Mouse (Mus musculus) adrenal gland, adult 2 months (tissue): Measurements from ENCODE around the gene Snd1. TPM values are rescaled to one million over a fixed set of nuclear protein-coding genes. Genes with fewer than 3 reads are reported as not detected.
"Not testable (repeated sequence)": the region's sequence is repeated elsewhere in the genome, so short reads cannot be mapped to it uniquely, and the experiment has no call there.

Source experiments
- DNase-seq: peaks from one replicate; pipeline ENCODE4 v3.0.0; 2021
- polyA plus RNA-seq: library from polyadenylated mRNA; depleted of rRNA; stranded (reverse); fragments of >200 nt; gene quantifications from 2 replicates; pipeline ENCODE4 v1.2.3, GENCODE M21; 2012
- total RNA-seq, 2 experiments: library from RNA; stranded (reverse); gene quantifications; 2 replicates each; pipeline ENCODE4 v1.2.3; 2021

Gene Snd1
- total and polyA plus RNA-seq, 3 experiments, result 127 to 155 (median 145) TPM

- DNase-seq, result no peak
Observed at GRCm38 (mm10) chr6:28905301-28905700, 430.4 kb downstream of the Snd1 start.

- DNase-seq, result peak; percentile 68
Observed at GRCm38 (mm10) chr6:28909866-28910265, 434.9 kb downstream of the Snd1 start.

- no peak for DNase-seq
Observed at GRCm38 (mm10) chr6:28914981-28915380, 440.0 kb downstream of the Snd1 start.

GRCm38 (mm10) chr6:28916630-28917029, 441.7 kb downstream of the Snd1 start:
- DNase-seq, result peak; percentile 51

- no peak for DNase-seq
Observed at GRCm38 (mm10) chr6:28919346-28919745, 444.4 kb downstream of the Snd1 start.

GRCm38 (mm10) chr6:28922371-28922770, 447.4 kb downstream of the Snd1 start:
- DNase-seq, result no peak

- DNase-seq, result no peak
Observed at GRCm38 (mm10) chr6:28923091-28923824, 448.3 kb downstream of the Snd1 start.

GRCm38 (mm10) chr6:28923837-28924236, 448.9 kb downstream of the Snd1 start:
- DNase-seq, result no peak

- not testable (repeated sequence) for DNase-seq
Observed at GRCm38 (mm10) chr6:28927987-28928386, 453.0 kb downstream of the Snd1 start.

GRCm38 (mm10) chr6:28929169-28929803, 454.3 kb downstream of the Snd1 start:
- DNase-seq, result not testable (repeated sequence)

- no peak for DNase-seq
Observed at GRCm38 (mm10) chr6:28931234-28931633, 456.3 kb downstream of the Snd1 start.

GRCm38 (mm10) chr6:28931636-28932327, 456.8 kb downstream of the Snd1 start:
- no peak for DNase-seq

- DNase-seq, result no peak
Observed at GRCm38 (mm10) chr6:28932328-28932937, 457.5 kb downstream of the Snd1 start.

GRCm38 (mm10) chr6:28935736-28936135, 460.8 kb downstream of the Snd1 start:
- DNase-seq, result no peak

GRCm38 (mm10) chr6:28947254-28947653, 472.3 kb downstream of the Snd1 start:
- DNase-seq, result no peak

- DNase-seq, result peak; percentile 77
Observed at GRCm38 (mm10) chr6:28949269-28949668, 474.3 kb downstream of the Snd1 start.

GRCm38 (mm10) chr6:28955581-28955980, 480.6 kb downstream of the Snd1 start:
- DNase-seq, result peak; percentile 44

- DNase-seq, result no peak
Observed at GRCm38 (mm10) chr6:28957486-28957885, 482.5 kb downstream of the Snd1 start.

- DNase-seq, result no peak
Observed at GRCm38 (mm10) chr6:28963178-28963577, 488.2 kb downstream of the Snd1 start.

GRCm38 (mm10) chr6:28965264-28965663, 490.3 kb downstream of the Snd1 start:
- no peak for DNase-seq

GRCm38 (mm10) chr6:28969615-28970014, 494.7 kb downstream of the Snd1 start:
- DNase-seq, result no peak

GRCm38 (mm10) chr6:28970711-28971110, 495.8 kb downstream of the Snd1 start:
- DNase-seq, result no peak

- no peak for DNase-seq
Observed at GRCm38 (mm10) chr6:28974498-28974897, 499.6 kb downstream of the Snd1 start.
